Mouse (Mus musculus) hindbrain, embryonic 12.5 days (tissue): Measurements from ENCODE around the gene Traf3ip3. TPM values are rescaled to one million over a fixed set of nuclear protein-coding genes. Genes with fewer than 3 reads are reported as not detected.

ENCODE experiments used
- ATAC-seq: fragments of 200-750 bp; cut with Nextera tagmentation; 2 replicates; pipeline ENCODE4 v1.8.0; 2017; ENCODE audit warnings: moderate TSS enrichment; ENCODE audit not compliant: low FRiP score
- H3K27ac ChIP-seq: fragments of 300-500 bp; sonication (generic); 2 replicates; pipeline ENCODE4 v1.5.1; 2016; ENCODE audit warnings: mild to moderate bottlenecking
- H3K27me3 ChIP-seq: fragments of 300-500 bp; sonication (generic); 2 replicates; pipeline ENCODE4 v1.6.1; 2016; ENCODE audit warnings: mild to moderate bottlenecking
- H3K36me3 ChIP-seq: fragments of 300-500 bp; sonication (generic); 2 replicates; pipeline ENCODE4 v1.6.1; 2016; ENCODE audit warnings: mild to moderate bottlenecking
- H3K4me1 ChIP-seq: fragments of 300-500 bp; sonication (generic); 2 replicates; pipeline ENCODE4 v1.6.1; 2016
- H3K4me2 ChIP-seq: fragments of 300-500 bp; sonication (generic); replicated peaks from 2 replicates; pipeline ENCODE4 v1.6.1; 2016; ENCODE audit warnings: mild to moderate bottlenecking
- H3K4me3 ChIP-seq: fragments of 300-500 bp; sonication (generic); 2 replicates; pipeline ENCODE4 v1.5.1; 2016; ENCODE audit warnings: mild to moderate bottlenecking
- H3K9ac ChIP-seq: fragments of 300-500 bp; sonication (generic); 2 replicates; pipeline ENCODE4 v1.6.1; 2016; ENCODE audit warnings: mild to moderate bottlenecking, moderate library complexity
- H3K9me3 ChIP-seq: fragments of 300-500 bp; sonication (generic); replicated peaks from 2 replicates; pipeline ENCODE4 v1.6.1; 2016; ENCODE audit warnings: mild to moderate bottlenecking
- WGBS: fragments of 180-500 bp; shearing (Covaris S2); methylation state at CpG from one replicate; pipeline ENCODE4 v1.1.7; 2016; 5-methylcytosine and 5-hydroxymethylcytosine counted together
- polyA plus RNA-seq: library from polyadenylated mRNA; unstranded; fragments of >200 nt; fragmentation: Nextera tagmentation; extraction: Ambion mirVana; gene quantifications from 2 replicates; pipeline ENCODE4 v1.2.1, GENCODE M21; 2016

Gene Traf3ip3
- polyA plus RNA-seq, 1 experiment from 2014 or later = 2.6 TPM

DNA sequence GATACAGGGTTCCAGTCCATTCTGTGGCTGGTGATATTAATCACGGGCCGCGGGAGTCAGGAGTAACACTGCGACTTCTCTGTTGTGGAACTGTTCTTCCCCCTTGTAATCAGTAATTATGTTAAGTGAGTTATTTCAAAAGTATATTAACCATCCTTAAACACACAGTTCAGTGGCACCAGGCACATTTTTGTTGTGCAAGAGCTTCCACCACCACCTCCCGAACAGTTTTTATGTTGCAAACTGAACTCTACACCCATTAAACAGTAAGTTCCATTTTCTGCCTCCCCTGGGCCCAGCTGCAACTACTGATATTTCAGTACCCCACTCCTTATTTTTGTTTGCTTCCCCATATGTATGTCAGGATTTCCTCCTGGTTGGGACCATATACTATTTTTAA is 28.1 kb upstream of the Traf3ip3 start:
- no peak overlapping the region for H3K9ac ChIP-seq
- no peak overlapping the region for H3K4me2 ChIP-seq
- no peaks in the 10 kb centered on the region for H3K36me3 ChIP-seq
- ATAC-seq = no peak
- H3K9me3 ChIP-seq = no peaks in the 10 kb centered on the region
- 87% methylated on average over 5 of the region's 5 CpGs for WGBS
- no peaks in the 10 kb centered on the region for H3K4me1 ChIP-seq
- H3K4me3 ChIP-seq = no peak overlapping the region
- H3K27ac ChIP-seq = no peak overlapping the region
- H3K27me3 ChIP-seq = no peaks in the 10 kb centered on the region

DNA sequence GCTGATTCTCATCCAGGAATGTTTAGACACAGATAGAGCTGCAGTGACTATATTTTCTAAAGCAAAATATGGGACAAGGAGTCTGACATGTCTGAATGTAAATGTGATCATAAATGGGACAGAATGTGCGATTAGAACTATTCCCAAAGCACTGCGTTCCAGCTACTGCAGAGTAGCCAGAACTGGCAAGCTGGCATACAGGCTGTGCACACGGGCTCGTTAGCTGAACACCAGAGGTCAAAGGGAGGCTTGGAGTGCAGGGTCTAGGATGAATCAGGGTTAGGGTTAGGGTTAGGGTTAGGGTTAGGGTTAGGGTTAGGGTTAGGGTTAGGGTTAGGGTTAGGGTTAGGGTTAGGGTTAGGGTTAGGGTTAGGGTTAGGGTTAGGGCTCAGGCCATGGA is 26.0 kb upstream of the Traf3ip3 start:
- Histone ChIP-seq H3K4me1 (no peaks in the 10 kb centered on the region), H3K4me2 (no peak overlapping the region), H3K27ac (no peak overlapping the region), H3K27me3 (no peaks in the 10 kb centered on the region), H3K9ac (no peak overlapping the region), H3K9me3 (no peaks in the 10 kb centered on the region), H3K36me3 (no peaks in the 10 kb centered on the region), H3K4me3 (no peak overlapping the region)
- ATAC-seq = no peak
- 72% methylated on average over 4 of the region's 4 CpGs for WGBS

DNA sequence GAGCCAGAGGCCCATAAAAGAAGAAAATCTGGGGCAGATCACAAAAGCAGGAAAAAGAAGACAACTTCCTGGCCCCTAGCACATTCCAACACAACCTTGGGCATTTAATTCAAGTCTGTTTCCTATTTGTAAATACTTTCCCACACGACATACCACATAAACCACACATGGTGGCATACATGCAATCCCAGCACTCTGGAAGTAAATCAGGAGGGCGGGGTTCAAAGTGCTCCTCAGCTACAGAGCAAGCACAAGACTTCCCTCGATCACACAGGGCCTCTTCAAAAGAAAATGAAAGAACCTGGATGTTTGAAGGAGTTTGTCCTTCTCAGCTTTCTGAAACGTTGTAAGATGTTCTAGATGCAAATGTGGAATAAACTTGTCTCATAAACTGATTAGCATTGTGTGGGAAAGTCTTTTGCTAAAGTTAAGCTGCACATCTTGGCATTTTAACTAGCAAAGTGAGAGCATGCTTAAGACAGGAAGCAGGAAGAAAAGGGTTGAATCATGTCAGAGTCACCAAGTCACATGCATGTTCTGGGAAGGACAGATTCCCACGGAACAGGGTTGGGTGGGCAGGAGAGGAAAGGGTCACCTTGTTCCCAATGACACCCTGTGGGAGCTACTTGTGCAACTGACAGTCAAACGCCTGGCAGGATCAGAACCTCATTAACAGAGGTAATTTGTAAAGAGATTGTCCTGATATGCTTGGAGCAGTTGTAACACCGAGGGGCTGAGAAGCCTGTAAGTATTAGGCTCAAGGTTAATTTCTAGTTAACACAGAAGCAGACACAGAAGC is 25.4 kb upstream of the Traf3ip3 start:
- no peak overlapping the region for H3K4me2 ChIP-seq
- WGBS = 61% methylated on average over 7 of the region's 7 CpGs
- no peaks in the 10 kb centered on the region for H3K4me1 ChIP-seq
- no peak for ATAC-seq
- no peaks in the 10 kb centered on the region for H3K27me3 ChIP-seq
- no peak overlapping the region for H3K9ac ChIP-seq
- no peak overlapping the region for H3K4me3 ChIP-seq
- no peaks in the 10 kb centered on the region for H3K9me3 ChIP-seq
- H3K36me3 ChIP-seq = no peaks in the 10 kb centered on the region
- H3K27ac ChIP-seq = no peak overlapping the region

DNA sequence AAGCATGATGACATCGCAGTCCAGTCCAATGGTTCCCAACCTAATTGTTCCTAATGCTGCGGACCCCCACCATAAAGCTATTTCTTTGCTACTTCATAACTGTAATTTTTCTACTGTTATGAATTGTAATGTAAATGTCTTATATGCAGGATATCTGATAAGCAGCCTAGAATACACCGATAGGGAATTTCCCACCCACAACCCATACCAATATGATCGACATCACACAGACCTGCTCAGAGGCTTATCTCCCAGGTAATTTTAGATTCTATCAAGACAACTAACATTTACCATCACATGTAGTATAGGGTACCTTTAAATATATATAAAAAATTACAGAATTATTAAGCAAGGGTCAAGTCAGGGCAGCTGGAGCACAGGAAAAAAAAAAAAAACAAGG is 24.6 kb upstream of the Traf3ip3 start:
- no peaks in the 10 kb centered on the region for H3K4me1 ChIP-seq
- H3K9ac ChIP-seq = no peak overlapping the region
- no peaks in the 10 kb centered on the region for H3K27me3 ChIP-seq
- no peaks in the 10 kb centered on the region for H3K9me3 ChIP-seq
- no peaks in the 10 kb centered on the region for H3K36me3 ChIP-seq
- no peak for ATAC-seq
- H3K4me2 ChIP-seq = no peak overlapping the region
- no peak overlapping the region for H3K27ac ChIP-seq
- no peak overlapping the region for H3K4me3 ChIP-seq
- WGBS = 91% methylated on average over 4 of the region's 4 CpGs

DNA sequence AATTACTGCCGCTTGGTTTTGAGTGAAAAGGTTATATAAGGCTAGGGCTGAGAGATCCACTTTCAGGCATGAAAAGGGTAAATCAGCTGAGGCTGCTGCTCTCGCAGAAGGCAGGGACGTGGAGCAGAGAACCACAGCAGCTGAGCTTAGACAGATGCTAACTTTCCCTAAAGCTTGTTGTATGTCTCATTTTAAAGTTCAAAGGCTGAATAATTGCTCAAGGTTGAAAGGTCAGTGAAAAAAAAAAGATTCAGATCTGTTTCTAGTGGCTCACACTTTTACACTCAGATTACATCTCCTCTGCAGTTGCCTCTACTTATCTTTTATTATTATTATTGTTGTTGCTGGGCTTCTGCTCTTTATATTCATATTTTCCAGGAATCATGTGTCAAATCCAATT is 24.0 kb upstream of the Traf3ip3 start:
- Histone ChIP-seq H3K4me3 (no peak overlapping the region), H3K9ac (no peak overlapping the region), H3K4me2 (no peak overlapping the region), H3K27me3 (no peaks in the 10 kb centered on the region), H3K4me1 (no peaks in the 10 kb centered on the region), H3K9me3 (no peaks in the 10 kb centered on the region), H3K27ac (no peak overlapping the region), H3K36me3 (no peaks in the 10 kb centered on the region)
- ATAC-seq = no peak
- WGBS = 25% methylated on average over 3 of the region's 3 CpGs

DNA sequence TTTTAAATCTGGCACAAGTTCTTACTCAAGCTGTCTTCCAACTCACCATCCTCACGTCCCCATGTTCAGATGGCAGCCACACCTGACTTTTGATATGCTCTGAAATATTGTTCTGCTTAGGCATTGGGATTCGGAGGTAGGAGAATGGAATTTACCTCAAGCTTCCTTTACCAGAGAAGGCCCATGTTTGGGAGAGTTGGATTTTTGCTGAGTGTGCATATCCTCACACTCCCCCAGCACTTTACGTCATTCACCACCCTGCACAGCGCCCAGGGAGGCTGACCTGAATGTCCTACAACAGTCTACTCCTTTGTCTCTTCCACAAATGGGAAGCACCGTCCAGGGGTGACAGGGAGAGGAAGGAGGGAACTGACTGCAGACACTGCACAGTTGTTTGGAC is 18.9 kb upstream of the Traf3ip3 start:
- WGBS = 73% methylated on average over 5 of the region's 5 CpGs

DNA sequence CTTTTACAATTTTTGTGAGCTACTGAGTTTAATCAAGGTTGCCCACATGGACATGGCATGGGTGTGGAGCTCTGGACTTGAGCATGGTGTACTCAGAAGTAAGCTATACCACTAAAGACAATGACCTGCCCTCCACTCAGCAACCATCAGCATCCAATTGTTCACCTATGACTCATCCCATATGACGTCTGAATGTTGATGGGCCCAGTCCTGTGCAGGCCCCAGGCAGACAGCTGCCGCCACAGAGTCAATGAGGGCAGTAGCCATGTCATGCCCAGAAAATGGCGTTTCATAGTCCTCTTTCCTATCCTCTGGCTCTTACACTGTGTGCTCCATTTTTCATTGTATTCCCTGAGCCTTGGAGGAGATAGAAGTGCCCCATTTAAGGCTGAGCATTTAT is 14.5 kb upstream of the Traf3ip3 start:
- 87% methylated on average over 3 of the region's 3 CpGs for WGBS
- Histone ChIP-seq H3K4me2 (no peak overlapping the region), H3K4me1 (no peaks in the 10 kb centered on the region), H3K36me3 (no peaks in the 10 kb centered on the region), H3K9ac (no peak overlapping the region), H3K4me3 (no peak overlapping the region), H3K9me3 (no peaks in the 10 kb centered on the region), H3K27ac (no peak overlapping the region), H3K27me3 (no peaks in the 10 kb centered on the region)
- no peak for ATAC-seq

More for the DNA sequence above, 18.9 kb upstream of the Traf3ip3 start:
- H3K4me3 ChIP-seq = no peak overlapping the region
- H3K27me3 ChIP-seq = no peaks in the 10 kb centered on the region
- no peaks in the 10 kb centered on the region for H3K9me3 ChIP-seq
- H3K4me1 ChIP-seq = no peaks in the 10 kb centered on the region
- H3K4me2 ChIP-seq = no peak overlapping the region
- H3K9ac ChIP-seq = no peak overlapping the region
- no peak overlapping the region for H3K27ac ChIP-seq
- no peak for ATAC-seq
- H3K36me3 ChIP-seq = no peaks in the 10 kb centered on the region

DNA sequence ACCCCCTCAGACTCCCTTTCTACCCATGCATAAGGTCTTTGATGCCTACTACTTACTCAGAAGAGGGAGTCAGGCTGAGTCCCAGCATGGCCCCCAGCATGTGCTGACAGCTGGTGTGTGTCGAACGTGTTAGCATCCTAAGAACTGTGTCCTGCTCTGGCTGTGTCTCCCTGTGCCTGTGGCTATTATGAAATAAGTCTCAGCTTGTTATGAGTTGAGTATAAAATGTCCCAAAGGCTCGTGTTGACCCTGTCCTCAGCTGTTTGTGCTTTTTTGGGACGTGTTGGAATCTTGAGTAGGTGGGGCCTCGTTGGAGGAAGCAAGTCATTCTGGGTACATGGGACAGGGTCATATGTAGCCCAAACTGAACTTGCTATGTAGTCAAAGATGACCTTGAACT is 12.6 kb upstream of the Traf3ip3 start:
- H3K9me3 ChIP-seq = no peaks in the 10 kb centered on the region
- no peak for ATAC-seq
- no peaks in the 10 kb centered on the region for H3K36me3 ChIP-seq
- H3K4me3 ChIP-seq = no peak overlapping the region
- H3K27ac ChIP-seq = no peak overlapping the region
- 83% methylated on average over 5 of the region's 5 CpGs for WGBS
- H3K27me3 ChIP-seq = no peaks in the 10 kb centered on the region
- no peaks in the 10 kb centered on the region for H3K4me1 ChIP-seq
- H3K4me2 ChIP-seq = no peak overlapping the region
- no peak overlapping the region for H3K9ac ChIP-seq

DNA sequence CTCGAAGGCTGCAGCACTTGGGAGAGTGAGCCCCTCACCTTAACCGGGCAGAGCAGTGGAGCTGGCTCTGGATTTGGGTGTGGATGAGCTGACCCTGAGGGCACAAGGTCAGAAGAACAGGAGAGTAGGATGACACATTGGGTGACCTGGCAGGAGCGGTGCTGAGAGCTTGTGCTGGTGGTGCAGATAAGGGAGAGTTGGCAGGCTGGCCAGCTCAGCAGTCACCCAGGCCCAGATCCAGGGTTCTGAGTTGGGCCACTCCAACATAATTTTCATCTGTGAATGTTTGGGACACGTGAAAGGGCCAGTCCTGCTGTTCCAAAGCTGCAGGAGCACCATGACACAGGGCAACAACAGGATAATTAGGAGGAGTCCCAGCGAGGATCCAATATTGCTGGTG is 9.9 kb upstream of the Traf3ip3 start:
- 75% methylated on average over 5 of the region's 5 CpGs for WGBS
- H3K9ac ChIP-seq = no peak overlapping the region

DNA sequence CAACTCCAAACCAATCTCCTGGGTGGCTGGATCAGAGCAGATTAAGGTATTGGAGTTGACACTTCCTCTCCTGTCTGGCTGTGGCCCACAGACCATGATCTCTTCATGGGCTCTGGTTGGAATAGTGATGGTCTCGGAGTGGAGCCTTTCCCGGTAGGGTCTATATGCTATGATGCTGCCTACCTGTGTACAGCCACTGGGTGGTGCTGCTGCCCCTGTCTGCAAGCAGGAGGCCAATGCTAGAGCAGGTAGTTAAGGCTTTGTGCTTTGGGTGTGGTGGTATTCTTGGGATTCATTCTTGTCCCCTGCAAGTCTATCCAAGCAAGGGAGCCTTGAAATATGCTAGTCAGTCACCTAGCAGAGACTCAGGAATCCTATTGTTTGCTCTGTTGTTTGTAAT is 6.7 kb upstream of the Traf3ip3 start:
- no peaks in the 10 kb centered on the region for H3K4me1 ChIP-seq
- H3K9me3 ChIP-seq = no peaks in the 10 kb centered on the region
- no peak overlapping the region for H3K4me2 ChIP-seq
- H3K27ac ChIP-seq = no peak overlapping the region
- H3K36me3 ChIP-seq = no peaks in the 10 kb centered on the region
- no peak overlapping the region for H3K9ac ChIP-seq
- WGBS = 57% methylated on average over 2 of the region's 2 CpGs
- H3K27me3 ChIP-seq = no peaks in the 10 kb centered on the region
- no peak for ATAC-seq
- no peak overlapping the region for H3K4me3 ChIP-seq

More for the DNA sequence above, 9.9 kb upstream of the Traf3ip3 start:
- ATAC-seq = no peak
- no peaks in the 10 kb centered on the region for H3K36me3 ChIP-seq
- H3K27me3 ChIP-seq = no peaks in the 10 kb centered on the region
- H3K4me3 ChIP-seq = no peak overlapping the region
- no peaks in the 10 kb centered on the region for H3K9me3 ChIP-seq
- no peak overlapping the region for H3K4me2 ChIP-seq
- no peaks in the 10 kb centered on the region for H3K4me1 ChIP-seq
- H3K27ac ChIP-seq = no peak overlapping the region

DNA sequence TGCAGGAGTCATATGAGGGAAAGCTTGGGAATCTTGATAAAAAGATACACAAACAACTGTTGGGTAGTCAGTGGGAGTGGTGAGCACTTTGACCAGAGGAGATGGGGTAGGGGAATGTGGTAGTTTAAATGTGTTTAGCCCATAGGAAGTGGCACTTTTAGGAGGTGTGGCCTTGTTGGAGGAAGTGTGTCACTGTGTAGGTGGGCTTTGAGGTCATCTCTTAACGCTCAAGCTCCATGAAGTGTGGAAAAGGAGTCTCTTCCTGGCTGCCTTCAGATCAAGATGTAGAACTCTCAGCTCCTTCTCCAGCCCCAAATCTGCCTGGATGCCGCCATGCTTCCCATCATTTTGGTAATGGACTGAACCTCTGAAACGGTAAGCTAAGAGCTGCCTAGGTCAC is 6.0 kb upstream of the Traf3ip3 start, which contains the start of gene Lamb3:
Gene Lamb3, plus strand, starts transcription at position 197 of the 400 bp plus-strand sequence.
- WGBS = 89% methylated on average over 3 of the region's 3 CpGs

DNA sequence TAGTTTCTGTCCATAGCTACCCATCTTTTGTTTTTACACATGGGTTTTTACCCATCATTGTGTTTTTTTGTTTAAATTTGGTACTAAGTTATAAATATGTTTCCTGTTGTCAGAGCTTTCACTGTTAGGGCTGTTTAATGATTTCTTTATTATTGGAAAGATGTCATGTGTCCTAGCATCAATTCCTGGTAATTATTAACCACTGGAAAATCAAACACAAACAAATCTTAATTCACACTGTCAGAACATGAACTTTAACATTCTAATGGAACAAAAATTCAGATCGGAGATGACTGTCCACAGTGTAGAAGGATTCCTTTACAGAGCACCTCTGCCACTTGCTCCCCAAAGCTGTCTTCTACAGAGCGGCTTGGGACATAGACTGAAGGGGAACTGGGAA is 3.9 kb upstream of the Traf3ip3 start:
- H3K27ac ChIP-seq = no peak overlapping the region
- H3K27me3 ChIP-seq = no peaks in the 10 kb centered on the region
- WGBS = 91% methylated on average over 2 of the region's 2 CpGs
- no peak for ATAC-seq
- H3K9ac ChIP-seq = no peak overlapping the region
- no peaks in the 10 kb centered on the region for H3K9me3 ChIP-seq
- H3K4me3 ChIP-seq = no peak overlapping the region
- no peaks in the 10 kb centered on the region for H3K36me3 ChIP-seq
- no peaks in the 10 kb centered on the region for H3K4me1 ChIP-seq
- H3K4me2 ChIP-seq = no peak overlapping the region

More for the DNA sequence above, 6.0 kb upstream of the Traf3ip3 start, which contains the start of gene Lamb3:
- Histone ChIP-seq H3K4me1 (no peaks in the 10 kb centered on the region), H3K4me2 (no peak within 1 kb of the TSS), H3K27ac (no peak within 1 kb of the TSS), H3K9ac (no peak within 1 kb of the TSS), H3K36me3 (no peaks in the 10 kb centered on the region), H3K27me3 (no peaks in the 10 kb centered on the region), H3K9me3 (no peaks in the 10 kb centered on the region), H3K4me3 (no peak within 1 kb of the TSS)
- no peak for ATAC-seq

DNA sequence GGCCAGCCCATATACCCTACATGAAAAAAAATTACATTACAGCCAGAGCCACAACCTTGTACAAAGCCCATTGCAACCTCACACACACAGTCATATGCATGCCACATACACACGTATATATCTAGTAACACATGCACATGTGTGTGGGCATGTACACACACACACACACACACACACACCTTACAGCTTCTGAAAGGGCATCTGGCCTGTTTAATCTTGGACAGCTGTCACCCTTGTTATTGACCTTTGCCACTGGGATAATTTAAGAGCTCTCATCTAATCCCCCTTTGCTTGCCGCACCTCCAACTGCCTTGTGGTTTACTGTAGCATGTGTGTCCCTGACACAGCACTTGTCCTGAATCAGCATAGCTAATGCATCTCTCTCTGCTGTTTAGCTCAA is 2.3 kb upstream of the Traf3ip3 start:
- WGBS = 85% methylated on average over 2 of the region's 2 CpGs
- Histone ChIP-seq H3K4me3 (no peak overlapping the region), H3K36me3 (no peaks in the 10 kb centered on the region), H3K4me1 (no peaks in the 10 kb centered on the region), H3K9me3 (no peaks in the 10 kb centered on the region), H3K27ac (no peak overlapping the region), H3K4me2 (no peak overlapping the region), H3K27me3 (no peaks in the 10 kb centered on the region), H3K9ac (no peak overlapping the region)
- no peak for ATAC-seq
